Mouse (Mus musculus): Measurements from ENCODE around the gene Med27. TPM values are rescaled to one million over a fixed set of nuclear protein-coding genes. Genes with fewer than 3 reads are reported as not detected.

Med27 gene
- polyA plus RNA-seq, 1 experiment: 7.1 TPM

DNA sequence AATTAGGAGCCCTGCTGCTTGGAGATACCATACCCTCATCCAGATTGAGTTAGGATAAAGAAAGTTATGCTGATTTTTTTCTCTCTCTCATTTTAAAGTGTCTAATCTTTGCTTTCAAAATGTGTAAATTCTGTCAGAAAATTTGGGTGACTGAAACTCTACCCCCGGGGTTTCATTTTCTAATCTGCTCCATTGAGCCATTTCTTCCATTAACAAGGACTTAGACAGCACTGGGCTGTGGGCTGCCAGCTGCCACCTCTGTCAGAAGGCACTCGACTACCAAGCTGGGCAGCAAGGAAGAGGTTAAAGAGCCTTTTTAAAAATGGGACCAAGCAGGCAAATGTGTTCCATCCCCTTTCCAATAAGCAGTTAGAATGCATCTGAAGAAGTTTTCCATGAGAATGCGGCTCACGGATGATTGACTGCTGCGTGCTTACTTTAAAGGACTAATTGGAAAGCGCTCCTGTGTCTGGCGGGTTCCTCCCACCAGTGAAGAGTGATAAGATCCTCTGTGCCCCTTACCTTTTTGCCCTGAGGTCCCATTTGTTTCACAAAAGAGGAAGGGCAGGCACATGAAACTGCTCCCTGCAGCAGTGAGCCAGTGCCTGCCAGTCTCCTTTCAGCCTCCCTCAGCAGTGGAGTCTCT is 93.4 kb downstream of the Med27 start:
- no peak for TF ChIP-seq CTCF (IDR thresholded peaks at IDR 0.05; ENCODE audit: control insufficient read depth, insufficient read depth, low read length)
- no peak for TF ChIP-seq POLR2A (IDR thresholded peaks at IDR 0.05; ENCODE audit: borderline replicate concordance, control insufficient read depth, low read depth, low read length)
- H3K4me3 ChIP-seq (replicated peaks; ENCODE audit: control insufficient read depth, low read depth, low read length): no peak overlapping the region
- no peaks in the 10 kb centered on the region for H3K4me1 ChIP-seq (ENCODE audit: control insufficient read depth, insufficient read depth, low read length)
- no peak overlapping the region for H3K27ac ChIP-seq (ENCODE audit: control insufficient read depth, insufficient read depth, low read depth, low read length, poor library complexity)
- 81% methylated on average over 7 of the region's 7 CpGs for WGBS

DNA sequence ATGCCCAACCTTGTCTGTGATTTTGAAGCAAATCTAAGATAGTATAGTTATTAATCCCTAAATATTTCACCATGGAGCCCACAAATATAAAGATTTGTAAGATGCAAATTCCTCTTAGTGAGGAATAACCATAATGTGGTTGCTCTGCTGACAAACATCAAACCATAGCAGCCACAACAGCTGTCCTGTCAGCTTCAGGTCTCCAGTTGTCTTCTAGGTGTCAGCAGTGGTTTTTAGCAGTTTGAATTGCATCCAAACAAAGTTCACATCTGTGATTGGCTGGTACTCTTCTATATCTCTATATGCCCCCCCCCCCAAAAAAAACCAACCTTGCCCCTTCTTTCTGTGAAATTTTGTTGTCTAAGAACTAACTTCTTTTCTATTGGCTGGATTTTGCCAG is 95.7 kb downstream of the Med27 start:
- no peak overlapping the region for H3K4me3 ChIP-seq (replicated peaks; ENCODE audit: control insufficient read depth, low read depth, low read length)
- no peaks in the 10 kb centered on the region for H3K4me1 ChIP-seq (ENCODE audit: control insufficient read depth, insufficient read depth, low read length)
- H3K27ac ChIP-seq (ENCODE audit: control insufficient read depth, insufficient read depth, low read depth, low read length, poor library complexity): no peak overlapping the region
- TF ChIP-seq CTCF (IDR thresholded peaks at IDR 0.05; ENCODE audit: control insufficient read depth, insufficient read depth, low read length) (no peak), POLR2A (IDR thresholded peaks at IDR 0.05; ENCODE audit: borderline replicate concordance, control insufficient read depth, low read depth, low read length) (no peak)

DNA sequence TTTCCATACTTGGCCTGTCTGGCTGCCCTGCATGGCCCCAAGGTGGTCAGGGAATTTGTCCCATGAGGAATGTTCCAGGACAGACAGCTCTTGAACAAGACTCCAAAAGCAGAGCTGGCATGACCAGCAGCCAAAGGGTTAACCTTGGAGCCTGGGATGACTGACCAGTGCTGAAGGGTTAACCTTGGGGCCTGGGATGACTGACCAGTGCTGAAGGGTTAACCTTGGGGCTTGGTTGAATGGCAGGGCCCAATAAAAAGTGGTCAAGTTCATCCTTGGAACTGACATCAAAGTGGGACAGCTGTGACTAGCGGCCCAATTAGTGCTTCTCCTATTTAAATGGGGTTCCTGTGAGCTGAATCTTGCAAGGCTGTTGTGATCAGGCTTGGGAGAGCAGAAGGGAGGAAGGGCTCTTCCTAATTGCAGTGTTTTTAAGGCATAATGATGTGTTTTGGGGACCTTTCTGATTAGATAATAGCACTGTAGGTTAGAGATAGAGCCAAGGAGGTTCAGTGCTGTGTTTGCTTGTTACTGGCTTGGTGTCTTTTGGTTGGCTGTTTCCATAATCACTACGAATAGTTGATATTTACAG is 97.1 kb downstream of the Med27 start:
- TF ChIP-seq POLR2A (IDR thresholded peaks at IDR 0.05; ENCODE audit: borderline replicate concordance, control insufficient read depth, low read depth, low read length): no peak
- no peak for TF ChIP-seq CTCF (IDR thresholded peaks at IDR 0.05; ENCODE audit: control insufficient read depth, insufficient read depth, low read length)
- no peak overlapping the region for H3K27ac ChIP-seq (ENCODE audit: control insufficient read depth, insufficient read depth, low read depth, low read length, poor library complexity)
- H3K4me1 ChIP-seq (ENCODE audit: control insufficient read depth, insufficient read depth, low read length): no peaks in the 10 kb centered on the region
- H3K4me3 ChIP-seq (replicated peaks; ENCODE audit: control insufficient read depth, low read depth, low read length): no peak overlapping the region
- 76% methylated on average over 2 of the region's 2 CpGs for WGBS

DNA sequence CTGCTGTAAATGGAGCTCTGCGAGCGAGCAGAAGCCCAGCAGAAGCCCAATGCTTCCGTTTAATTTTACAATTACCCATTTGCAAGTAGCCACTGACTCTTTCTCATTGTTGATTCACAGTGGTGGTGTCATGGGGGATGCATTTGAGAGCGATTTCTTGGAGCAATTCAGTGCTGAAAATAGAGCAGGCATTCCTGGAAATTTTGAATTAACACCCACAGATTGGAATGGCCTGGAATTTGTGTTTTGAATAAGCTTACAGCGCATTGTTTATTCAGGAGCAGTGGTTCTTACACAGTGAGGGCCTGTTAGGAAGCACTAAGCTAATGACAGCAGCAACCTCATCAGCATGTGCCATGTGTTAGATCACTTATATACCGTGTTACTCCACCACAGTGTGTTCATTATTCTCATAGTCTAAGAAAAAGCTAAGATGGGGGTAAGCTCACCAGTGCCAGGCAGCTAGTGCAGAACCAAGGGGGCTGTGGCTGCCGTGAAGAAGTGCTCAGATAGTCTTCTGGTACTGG is 101.9 kb downstream of the Med27 start:
- Histone ChIP-seq H3K4me1 (ENCODE audit: control insufficient read depth, insufficient read depth, low read length) (no peaks in the 10 kb centered on the region), H3K4me3 (replicated peaks; ENCODE audit: control insufficient read depth, low read depth, low read length) (no peak overlapping the region), H3K27ac (ENCODE audit: control insufficient read depth, insufficient read depth, low read depth, low read length, poor library complexity) (no peak overlapping the region)
- 88% methylated on average over 7 of the region's 7 CpGs for WGBS
- TF ChIP-seq POLR2A (IDR thresholded peaks at IDR 0.05; ENCODE audit: borderline replicate concordance, control insufficient read depth, low read depth, low read length) (no peak), CTCF (IDR thresholded peaks at IDR 0.05; ENCODE audit: control insufficient read depth, insufficient read depth, low read length) (no peak)

DNA sequence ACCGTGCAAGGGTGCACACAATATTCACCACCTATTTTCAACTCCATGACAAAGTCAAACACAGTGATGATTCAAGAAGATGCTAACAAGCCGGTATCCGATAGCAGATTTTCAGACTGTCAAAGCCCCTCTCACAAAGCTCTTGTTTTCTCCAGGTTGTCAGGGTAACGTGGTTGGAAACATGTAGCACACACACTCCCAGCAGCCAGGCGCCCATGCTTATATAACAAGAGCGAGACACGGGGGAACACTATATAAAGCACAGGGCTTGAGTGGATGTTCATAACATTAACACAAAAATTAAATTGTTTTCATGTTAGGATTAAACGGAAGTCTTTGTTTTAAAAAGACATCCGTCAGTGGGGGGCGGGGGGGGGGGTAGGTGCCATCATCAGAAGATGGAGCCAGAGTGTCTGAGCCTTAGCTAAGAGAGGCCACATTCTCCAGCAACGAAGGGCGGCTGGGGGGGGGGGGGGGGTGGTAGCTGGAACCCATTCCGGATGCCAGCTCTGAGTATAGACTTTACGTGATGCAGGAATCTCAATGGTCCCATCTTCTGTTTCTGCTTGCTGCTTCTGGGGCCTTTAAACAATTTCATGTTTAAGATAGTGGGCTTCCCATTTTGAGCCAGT is 104.9 kb downstream of the Med27 start:
- 89% methylated on average over 14 of the region's 14 CpGs for WGBS
- Histone ChIP-seq H3K4me3 (replicated peaks; ENCODE audit: control insufficient read depth, low read depth, low read length) (no peak overlapping the region), H3K27ac (ENCODE audit: control insufficient read depth, insufficient read depth, low read depth, low read length, poor library complexity) (no peak overlapping the region), H3K4me1 (ENCODE audit: control insufficient read depth, insufficient read depth, low read length) (no peaks in the 10 kb centered on the region)
- TF ChIP-seq CTCF (IDR thresholded peaks at IDR 0.05; ENCODE audit: control insufficient read depth, insufficient read depth, low read length) (no peak), POLR2A (IDR thresholded peaks at IDR 0.05; ENCODE audit: borderline replicate concordance, control insufficient read depth, low read depth, low read length) (no peak)

DNA sequence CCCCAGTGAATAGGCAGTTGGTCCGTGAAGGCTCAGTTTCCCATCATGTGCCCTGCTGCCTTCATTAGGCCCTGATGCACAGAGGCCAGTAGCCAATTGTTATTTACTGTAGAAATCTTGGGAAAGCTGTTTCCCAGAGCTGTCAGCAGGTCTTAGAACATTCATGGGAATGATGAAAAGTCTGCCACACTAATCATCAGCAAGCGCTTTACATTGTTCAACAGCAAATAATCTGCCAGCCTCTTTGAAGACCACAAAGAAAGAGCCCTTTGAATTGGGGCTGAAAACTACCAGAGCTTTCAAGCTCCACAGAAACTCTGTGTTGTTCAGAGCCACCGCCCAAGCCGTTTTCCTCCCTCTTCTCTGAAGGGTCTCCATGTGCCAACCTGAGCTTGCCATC is 106.8 kb downstream of the Med27 start:
- Histone ChIP-seq H3K4me3 (replicated peaks; ENCODE audit: control insufficient read depth, low read depth, low read length) (no peak overlapping the region), H3K4me1 (ENCODE audit: control insufficient read depth, insufficient read depth, low read length) (peaks cover 1% of the 10 kb centered on the region; the same call in 1 of the 2 replicates), H3K27ac (ENCODE audit: control insufficient read depth, insufficient read depth, low read depth, low read length, poor library complexity) (no peak overlapping the region)
- no peak for TF ChIP-seq CTCF (IDR thresholded peaks at IDR 0.05; ENCODE audit: control insufficient read depth, insufficient read depth, low read length)
- no peak for TF ChIP-seq POLR2A (IDR thresholded peaks at IDR 0.05; ENCODE audit: borderline replicate concordance, control insufficient read depth, low read depth, low read length)
- 89% methylated on average over 4 of the region's 4 CpGs for WGBS

DNA sequence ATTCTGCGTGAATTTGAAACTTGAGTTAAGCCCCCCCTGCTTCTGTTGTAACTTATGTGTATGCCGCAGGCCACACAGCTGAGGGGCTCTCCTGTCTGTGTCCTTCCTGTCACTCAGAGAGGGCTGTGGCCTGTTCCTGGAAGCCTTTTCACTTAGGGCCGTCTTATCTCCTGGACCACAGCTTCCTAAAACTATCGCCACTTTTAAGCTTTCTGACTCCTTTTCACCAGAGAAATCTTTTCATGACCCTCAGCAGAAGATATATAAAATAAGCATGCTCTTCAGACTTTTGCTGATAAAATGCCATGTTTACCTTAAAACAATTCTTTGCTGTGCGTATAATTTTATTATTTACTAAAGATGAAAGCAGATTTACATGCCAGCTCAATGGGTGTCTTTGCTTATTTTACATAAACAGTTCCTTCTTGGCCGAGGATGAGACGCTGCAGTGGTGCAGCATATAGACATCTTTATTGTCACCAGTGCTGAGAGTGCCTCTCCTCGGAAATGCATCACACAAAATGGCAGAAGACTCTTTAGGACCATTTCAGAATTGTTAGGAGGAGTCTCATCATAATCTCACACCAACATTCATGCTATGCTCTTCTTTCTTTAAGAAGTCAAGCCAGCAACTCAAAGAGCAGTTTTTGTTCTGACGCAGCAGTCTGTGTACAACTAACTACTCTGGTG is 110.2 kb downstream of the Med27 start:
- no peak for TF ChIP-seq CTCF (IDR thresholded peaks at IDR 0.05; ENCODE audit: control insufficient read depth, insufficient read depth, low read length)
- TF ChIP-seq POLR2A (IDR thresholded peaks at IDR 0.05; ENCODE audit: borderline replicate concordance, control insufficient read depth, low read depth, low read length): no peak
- WGBS: 25% methylated on average over 9 of the region's 9 CpGs
- peaks cover 1% of the 10 kb centered on the region; the same call in 1 of the 2 replicates for H3K4me1 ChIP-seq (ENCODE audit: control insufficient read depth, insufficient read depth, low read length)
- H3K27ac ChIP-seq (ENCODE audit: control insufficient read depth, insufficient read depth, low read depth, low read length, poor library complexity): no peak overlapping the region
- no peak overlapping the region for H3K4me3 ChIP-seq (replicated peaks; ENCODE audit: control insufficient read depth, low read depth, low read length)

DNA sequence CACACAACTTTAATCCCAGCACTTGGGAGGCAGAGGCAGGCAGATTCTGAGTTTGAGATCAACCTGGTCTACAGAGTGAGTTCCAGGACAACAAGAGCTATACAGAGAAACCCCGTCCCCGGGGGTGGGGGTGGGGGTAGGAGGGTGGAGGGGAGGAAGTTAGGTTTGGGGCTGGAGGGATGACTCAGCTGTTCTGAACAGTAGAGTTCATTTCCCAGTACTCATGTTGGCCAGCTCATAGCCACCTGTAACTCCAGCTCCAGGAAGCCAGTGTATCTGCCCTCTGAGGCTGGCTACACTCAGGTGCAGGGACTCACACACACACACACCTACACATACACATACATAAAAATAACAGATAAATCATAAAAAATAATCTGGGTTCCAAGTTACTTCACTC is 111.1 kb downstream of the Med27 start:
- Histone ChIP-seq H3K27ac (ENCODE audit: control insufficient read depth, insufficient read depth, low read depth, low read length, poor library complexity) (no peak overlapping the region), H3K4me3 (replicated peaks; ENCODE audit: control insufficient read depth, low read depth, low read length) (no peak overlapping the region), H3K4me1 (ENCODE audit: control insufficient read depth, insufficient read depth, low read length) (peaks cover 1% of the 10 kb centered on the region; the same call in 1 of the 2 replicates)
- TF ChIP-seq CTCF (IDR thresholded peaks at IDR 0.05; ENCODE audit: control insufficient read depth, insufficient read depth, low read length): no peak
- no peak for TF ChIP-seq POLR2A (IDR thresholded peaks at IDR 0.05; ENCODE audit: borderline replicate concordance, control insufficient read depth, low read depth, low read length)
- WGBS: 0% methylated on average over 2 of the region's 2 CpGs
